8 mouse cellular contexts compared by ENCODE assay signal in the genomic region with DNA sequence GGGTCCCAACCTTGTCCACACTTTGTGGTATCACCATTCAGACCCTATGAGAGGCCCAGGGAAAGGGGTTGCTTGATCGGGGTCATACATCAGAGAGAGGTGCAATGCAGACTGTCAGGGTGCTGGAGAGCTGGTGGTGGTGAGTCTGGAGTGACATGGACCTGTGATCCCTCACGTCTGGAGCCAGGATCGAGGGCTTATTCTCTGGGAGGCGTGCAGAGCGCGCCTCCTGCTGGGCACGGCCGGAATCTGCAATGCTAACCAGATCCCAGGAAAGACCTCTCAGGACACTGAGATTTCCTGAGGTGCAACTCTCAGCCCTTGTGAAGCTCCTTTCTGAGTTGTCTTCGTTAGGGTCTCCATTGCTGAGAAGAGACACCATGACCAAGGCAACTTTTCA. TPM values are rescaled to one million over a fixed set of nuclear protein-coding genes. Genes with fewer than 3 reads are reported as not detected.
DNase-seq lines count a peak whose midpoint lies in the region; ATAC-seq and TF ChIP-seq lines count a peak whose summit lies in the region.

No protein-coding gene starts in this region.

- DNase-seq in frontal cortex, postnatal 10 days (ENCODE audit: low spot score in 2 of 2), result no peak
- peak; percentile 61 for DNase-seq in A20 (ENCODE audit: low read depth, low spot score)
- DNase-seq in embryonic facial prominence, embryonic 14.5 days (ENCODE audit: low spot score), result peak; percentile 69
- peak; percentile 77 for DNase-seq in kidney, adult 18-20 months
- DNase-seq in liver, postnatal 0 days, result peak; percentile 76
- DNase-seq in skeletal muscle tissue, adult 2 months (ENCODE audit: low read depth, low spot score), result peak; percentile 64

- H3K27ac ChIP-seq in bone marrow, adult 2 months (ENCODE audit: control insufficient read depth, insufficient read depth, low read depth, low read length, poor library complexity), result no peak overlapping the region
- H3K27ac ChIP-seq in embryonic facial prominence, embryonic 14.5 days (replicated peaks; ENCODE audit: low read depth, low read length), result no peak overlapping the region
- H3K27ac ChIP-seq in liver, postnatal 0 days (ENCODE audit: low read depth), result no peak overlapping the region

- H3K9me3 ChIP-seq in embryonic facial prominence, embryonic 14.5 days (ENCODE audit: control insufficient read depth, low read length), result no peaks in the 10 kb centered on the region
- H3K9me3 ChIP-seq in liver, postnatal 0 days (ENCODE audit: low read length), result no peaks in the 10 kb centered on the region

- no peak for TF ChIP-seq EP300 in liver, postnatal 0 days (IDR thresholded peaks at IDR 0.05; ENCODE audit: low read depth)

- no peak overlapping the region for H3K4me2 ChIP-seq in embryonic facial prominence, embryonic 14.5 days (ENCODE audit: low read depth, low read length)
- no peak overlapping the region for H3K4me2 ChIP-seq in liver, postnatal 0 days (ENCODE audit: low read depth, low read length)

- no peaks in the 10 kb centered on the region for H3K36me3 ChIP-seq in embryonic facial prominence, embryonic 14.5 days (ENCODE audit: control insufficient read depth, insufficient read depth, low read length)
- H3K36me3 ChIP-seq in liver, postnatal 0 days (replicated peaks; ENCODE audit: insufficient read depth, low read length), result no peaks in the 10 kb centered on the region

- H3K4me3 ChIP-seq in bone marrow, adult 2 months (replicated peaks; ENCODE audit: control insufficient read depth, low read depth, low read length), result no peak overlapping the region
- H3K4me3 ChIP-seq in embryonic facial prominence, embryonic 14.5 days (ENCODE audit: low read depth, low read length), result no peak overlapping the region
- no peak overlapping the region for H3K4me3 ChIP-seq in liver, postnatal 0 days (ENCODE audit: low read depth, low read length)

- no peak for TF ChIP-seq POLR2A in bone marrow, adult 2 months (IDR thresholded peaks at IDR 0.05; ENCODE audit: borderline replicate concordance, control insufficient read depth, low read depth, low read length)

- H3K9ac ChIP-seq in embryonic facial prominence, embryonic 14.5 days (ENCODE audit: low read depth, low read length), result 0 out of 2 replicates have a peak overlapping the region, but pooled peaks have one; percentile 1
- no peak overlapping the region for H3K9ac ChIP-seq in liver, postnatal 0 days (replicated peaks)

- TF ChIP-seq CTCF in bone marrow, adult 2 months (IDR thresholded peaks at IDR 0.05; ENCODE audit: control insufficient read depth, insufficient read depth, low read length), result peak; percentile 80
- TF ChIP-seq CTCF in liver, postnatal 0 days (IDR thresholded peaks at IDR 0.05; ENCODE audit: low read depth), result peak; percentile 91

- ATAC-seq in frontal cortex, adult (ENCODE audit: low TSS enrichment), result 0 out of 2 replicates have a peak, but pooled peaks have one; percentile 31
- no peak for ATAC-seq in embryonic facial prominence, embryonic 14.5 days (ENCODE audit: low read depth)
- peak; percentile 21 for ATAC-seq in liver, postnatal 0 days

- peaks cover 11% of the 10 kb centered on the region for H3K27me3 ChIP-seq in embryonic facial prominence, embryonic 14.5 days (replicated peaks; ENCODE audit: control insufficient read depth, insufficient read depth, low read length)
- no peaks in the 10 kb centered on the region; the same call in 1 of the 2 replicates for H3K27me3 ChIP-seq in liver, postnatal 0 days (ENCODE audit: insufficient read depth, low read length)

- 2% methylated on average over 9 of the region's 9 CpGs for WGBS in bone marrow, adult 2 months
- under 1% methylated on average over 9 of the region's 9 CpGs for WGBS in embryonic facial prominence, embryonic 14.5 days
- 1% methylated on average over 9 of the region's 9 CpGs for WGBS in liver, postnatal 0 days (ENCODE audit: insufficient replicate concordance)

- H3K4me1 ChIP-seq in bone marrow, adult 2 months (ENCODE audit: control insufficient read depth, insufficient read depth, low read length), result peaks cover 1% of the 10 kb centered on the region; the same call in 1 of the 2 replicates
- H3K4me1 ChIP-seq in embryonic facial prominence, embryonic 14.5 days (ENCODE audit: control insufficient read depth, insufficient read depth, low read length), result 0 out of 2 replicates have a peak, but pooled peaks cover 6% of the 10 kb centered on the region
- peaks cover 16% of the 10 kb centered on the region for H3K4me1 ChIP-seq in liver, postnatal 0 days (ENCODE audit: insufficient read depth)

RNA-seq across cellular contexts. Expression of gene Tnfaip8l1, which starts 2.5 kb away (rescaled TPM):
- polyA plus RNA-seq in bone marrow, adult 2 months (2011; ENCODE audit: insufficient read depth, insufficient read length, low replicate concordance, missing spikeins), result 0.63 and 1.7 TPM in 2 replicates
- polyA plus RNA-seq in embryonic facial prominence, embryonic 14.5 days (2014; fragmentation: Nextera tagmentation; extraction: Ambion mirVana), result 10.2 and 12.3 TPM in 2 replicates
- polyA plus RNA-seq in liver, postnatal 0 days (2015; fragmentation: Nextera tagmentation; extraction: Ambion mirVana), result 2.8 and 3.3 TPM in 2 replicates

RNA-seq across cellular contexts. Expression of gene Sema6b, which starts 19.6 kb away (rescaled TPM):
- 3.2 and 3.9 TPM in 2 replicates for polyA plus RNA-seq in bone marrow, adult 2 months (2011; ENCODE audit: insufficient read depth, insufficient read length, low replicate concordance, missing spikeins)
- 4.3 and 5.4 TPM in 2 replicates for polyA plus RNA-seq in embryonic facial prominence, embryonic 14.5 days (2014; fragmentation: Nextera tagmentation; extraction: Ambion mirVana)
- 0.56 and 0.62 TPM in 2 replicates for polyA plus RNA-seq in liver, postnatal 0 days (2015; fragmentation: Nextera tagmentation; extraction: Ambion mirVana)

RNA-seq across cellular contexts. Expression of gene Mydgf, which starts 24.0 kb away (rescaled TPM):
- 12.5 and 25.9 TPM in 2 replicates for polyA plus RNA-seq in bone marrow, adult 2 months (2011; ENCODE audit: insufficient read depth, insufficient read length, low replicate concordance, missing spikeins)
- polyA plus RNA-seq in embryonic facial prominence, embryonic 14.5 days (2014; fragmentation: Nextera tagmentation; extraction: Ambion mirVana), result 98.8 and 99.5 TPM in 2 replicates
- 45.8 and 49.8 TPM in 2 replicates for polyA plus RNA-seq in liver, postnatal 0 days (2015; fragmentation: Nextera tagmentation; extraction: Ambion mirVana)

RNA-seq across cellular contexts. Expression of gene Lrg1, which starts 37.9 kb away (rescaled TPM):
- 22.7 and 50.0 TPM in 2 replicates for polyA plus RNA-seq in bone marrow, adult 2 months (2011; ENCODE audit: insufficient read depth, insufficient read length, low replicate concordance, missing spikeins)
- 0.62 and 1.3 TPM in 2 replicates for polyA plus RNA-seq in embryonic facial prominence, embryonic 14.5 days (2014; fragmentation: Nextera tagmentation; extraction: Ambion mirVana)
- 256 and 269 TPM in 2 replicates for polyA plus RNA-seq in liver, postnatal 0 days (2015; fragmentation: Nextera tagmentation; extraction: Ambion mirVana)

RNA-seq across cellular contexts. Expression of gene Plin5, which starts 42.3 kb away (rescaled TPM):
- not detected in 2 replicates for polyA plus RNA-seq in bone marrow, adult 2 months (2011; ENCODE audit: insufficient read depth, insufficient read length, low replicate concordance, missing spikeins)
- polyA plus RNA-seq in embryonic facial prominence, embryonic 14.5 days (2014; fragmentation: Nextera tagmentation; extraction: Ambion mirVana), result 0.54 and 0.57 TPM in 2 replicates
- 57.3 and 58.4 TPM in 2 replicates for polyA plus RNA-seq in liver, postnatal 0 days (2015; fragmentation: Nextera tagmentation; extraction: Ambion mirVana)

Comparison
In these comparisons a context has a peak if more than half of its experiments do, and no peak if none do; other contexts are left out.
1. DNase-seq: peak in A20 (single experiment), embryonic facial prominence, embryonic 14.5 days (single experiment), kidney, adult 18-20 months (single experiment), liver, postnatal 0 days (single experiment) and skeletal muscle tissue, adult 2 months (single experiment); none in frontal cortex, postnatal 10 days (0 of 2).